Comparison of ENCODE assay signal across 9 mouse cellular contexts in the genomic region with DNA sequence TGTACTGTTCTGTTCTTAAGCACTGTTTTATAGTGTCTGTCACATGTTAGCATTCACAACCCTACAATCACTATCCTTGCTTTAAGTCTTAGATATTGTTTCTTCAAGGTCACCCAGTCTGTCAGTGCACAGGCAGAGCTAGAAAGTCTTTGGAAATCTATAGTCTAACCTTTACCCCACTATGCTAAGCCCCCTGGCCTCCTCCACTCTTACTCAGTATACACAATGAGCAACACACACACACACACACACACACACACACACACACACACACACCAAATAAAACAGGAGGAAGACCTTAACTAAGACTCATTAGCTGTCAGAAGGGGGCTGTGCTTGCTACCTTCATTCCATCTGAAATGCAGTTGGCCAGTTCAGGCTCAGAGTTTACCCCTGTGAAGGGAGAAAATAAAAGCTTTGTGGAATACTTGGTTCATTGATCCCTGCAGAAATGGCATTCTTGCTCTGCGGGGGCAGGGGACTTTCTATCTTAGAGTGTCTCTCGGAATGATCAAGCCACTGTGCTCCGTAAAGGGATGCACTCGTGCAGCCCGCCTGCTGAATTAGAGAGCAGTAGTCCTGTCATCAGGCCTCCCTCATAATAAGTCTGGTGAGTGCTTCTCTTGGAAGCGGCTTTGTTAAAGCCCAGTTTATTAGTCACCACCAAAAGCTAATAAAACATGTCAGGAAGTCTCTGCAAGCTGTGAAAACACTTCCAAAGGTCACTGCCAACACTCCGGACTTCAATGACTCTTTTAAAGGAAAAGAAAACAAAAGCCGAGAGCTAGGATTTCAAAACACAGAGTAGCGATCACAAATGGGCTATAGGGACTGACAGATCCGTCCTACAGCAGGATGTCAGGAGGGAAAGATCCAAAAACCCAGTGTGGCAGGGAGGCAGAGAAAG.
DNase-seq lines count a peak whose midpoint lies in the region; ATAC-seq and TF ChIP-seq lines count a peak whose summit lies in the region.
"Had no signal": no experiment of that assay in that cellular context is flagged by ENCODE, and none has a peak within 500 bp of the region (broad histone marks: within the 10 kb centered on the region; RNA-seq: fewer than 3 reads in every experiment).

No protein-coding gene starts in this region.

- H3K9ac ChIP-seq in lung, embryonic 14.5 days = no peak overlapping the region
- 0 out of 2 replicates have a peak overlapping the region, but pooled peaks have one; percentile 19 for H3K9ac ChIP-seq in hindbrain, embryonic 13.5 days
- no peak overlapping the region for H3K9ac ChIP-seq in liver, embryonic 14.5 days (replicated peaks)
- no peak overlapping the region; the same call in 1 of the 2 replicates for H3K9ac ChIP-seq in stomach, embryonic 16.5 days (ENCODE audit: low read length)
- H3K9ac ChIP-seq: embryonic facial prominence, embryonic 15.5 days had no signal

- 12% methylated on average over 10 of the region's 10 CpGs for WGBS in lung, embryonic 14.5 days
- WGBS in hindbrain, embryonic 13.5 days = 11% methylated on average over 10 of the region's 10 CpGs
- 45% methylated on average over 10 of the region's 10 CpGs for WGBS in liver, embryonic 14.5 days (ENCODE audit: insufficient replicate concordance)
- 25% methylated on average over 10 of the region's 10 CpGs for WGBS in stomach, embryonic 16.5 days

- no peak for TF ChIP-seq EP300 in liver, embryonic 14.5 days (IDR thresholded peaks at IDR 0.05; ENCODE audit: low read depth)

- no peaks in the 10 kb centered on the region for H3K9me3 ChIP-seq in lung, embryonic 14.5 days (ENCODE audit: low read depth, low read length)
- no peaks in the 10 kb centered on the region for H3K9me3 ChIP-seq in hindbrain, embryonic 13.5 days
- no peaks in the 10 kb centered on the region for H3K9me3 ChIP-seq in liver, embryonic 14.5 days (ENCODE audit: control insufficient read depth, low read length)
- no peaks in the 10 kb centered on the region for H3K9me3 ChIP-seq in stomach, embryonic 16.5 days (replicated peaks; ENCODE audit: control insufficient read depth, low read length)
- H3K9me3 ChIP-seq: embryonic facial prominence, embryonic 15.5 days had no signal

- H3K27me3 ChIP-seq in lung, embryonic 14.5 days (ENCODE audit: insufficient read depth, low read length) = 0 out of 2 replicates have a peak, but pooled peaks cover 4% of the 10 kb centered on the region
- no peaks in the 10 kb centered on the region for H3K27me3 ChIP-seq in hindbrain, embryonic 13.5 days
- no peaks in the 10 kb centered on the region for H3K27me3 ChIP-seq in liver, embryonic 14.5 days (ENCODE audit: control insufficient read depth, insufficient read depth, low read length)
- H3K27me3 ChIP-seq in stomach, embryonic 16.5 days (ENCODE audit: control insufficient read depth, insufficient read depth, low read length) = no peaks in the 10 kb centered on the region
- H3K27me3 ChIP-seq: embryonic facial prominence, embryonic 15.5 days had no signal

- H3K36me3 ChIP-seq in lung, embryonic 14.5 days (ENCODE audit: insufficient read depth) = no peaks in the 10 kb centered on the region
- no peaks in the 10 kb centered on the region for H3K36me3 ChIP-seq in hindbrain, embryonic 13.5 days
- H3K36me3 ChIP-seq in liver, embryonic 14.5 days (replicated peaks; ENCODE audit: control insufficient read depth, insufficient read depth, low read depth) = no peaks in the 10 kb centered on the region
- no peaks in the 10 kb centered on the region for H3K36me3 ChIP-seq in stomach, embryonic 16.5 days (ENCODE audit: control insufficient read depth, insufficient read depth, low read length)
- H3K36me3 ChIP-seq: embryonic facial prominence, embryonic 15.5 days had no signal

- peaks cover 12% of the 10 kb centered on the region for H3K4me1 ChIP-seq in lung, embryonic 14.5 days (ENCODE audit: insufficient read depth)
- H3K4me1 ChIP-seq in hindbrain, embryonic 13.5 days (replicated peaks) = peaks cover 16% of the 10 kb centered on the region
- no peaks in the 10 kb centered on the region; a peak in 1 of 4 replicates for H3K4me1 ChIP-seq in liver, embryonic 14.5 days (replicated peaks; ENCODE audit: control insufficient read depth in 2 of 2, insufficient read depth in 2 of 2, low read length in 1 of 2)
- H3K4me1 ChIP-seq in stomach, embryonic 16.5 days (ENCODE audit: control insufficient read depth, insufficient read depth, low read length) = peaks cover 11% of the 10 kb centered on the region
- H3K4me1 ChIP-seq: embryonic facial prominence, embryonic 15.5 days had no signal

- peak; percentile 61 for DNase-seq in lung, embryonic 14.5 days
- no peak for DNase-seq in lung, postnatal 4 days
- peak in 1 of 3 experiments; percentile 7 for DNase-seq in liver, embryonic 14.5 days (ENCODE audit: low read depth in 3 of 3, low spot score in 3 of 3)
- no peak for DNase-seq in gastrocnemius, postnatal 36 days
- DNase-seq in MN1 (ENCODE audit: low spot score) = no peak
- no peak for DNase-seq in gastrocnemius, adult 8-10 months (ENCODE audit: low spot score in 2 of 2)

- TF ChIP-seq CTCF in lung, embryonic 14.5 days (IDR thresholded peaks at IDR 0.05; ENCODE audit: low read depth) = no peak
- TF ChIP-seq CTCF in liver, embryonic 14.5 days (IDR thresholded peaks at IDR 0.05; ENCODE audit: low read depth) = no peak

- H3K27ac ChIP-seq in lung, embryonic 14.5 days (ENCODE audit: low read depth) = no peak overlapping the region
- no peak overlapping the region for H3K27ac ChIP-seq in hindbrain, embryonic 13.5 days
- no peak overlapping the region for H3K27ac ChIP-seq in liver, embryonic 14.5 days
- H3K27ac ChIP-seq in stomach, embryonic 16.5 days (ENCODE audit: low read length) = peak overlapping the region; percentile 34; the same call in 1 of the 2 replicates
- H3K27ac ChIP-seq: embryonic facial prominence, embryonic 15.5 days had no signal

- peak overlapping the region; percentile 0; the same call in 1 of the 2 replicates for H3K4me2 ChIP-seq in lung, embryonic 14.5 days
- peak overlapping the region; percentile 29; the same call in 1 of the 2 replicates for H3K4me2 ChIP-seq in hindbrain, embryonic 13.5 days
- H3K4me2 ChIP-seq in liver, embryonic 14.5 days (ENCODE audit: low read depth) = peak overlapping the region; percentile 8; the same call in 1 of the 2 replicates
- H3K4me2 ChIP-seq in stomach, embryonic 16.5 days (ENCODE audit: low read depth, low read length) = no peak overlapping the region
- H3K4me2 ChIP-seq: embryonic facial prominence, embryonic 15.5 days had no signal

- peak; percentile 66; the same call in 1 of the 2 replicates for ATAC-seq in lung, embryonic 14.5 days (ENCODE audit: insufficient read depth)
- peak; percentile 54; the same call in 1 of the 2 replicates for ATAC-seq in hindbrain, embryonic 13.5 days (ENCODE audit: low FRiP score)
- no peak for ATAC-seq in liver, embryonic 14.5 days (ENCODE audit: insufficient read depth)
- ATAC-seq in stomach, embryonic 16.5 days (ENCODE audit: insufficient read depth, low FRiP score) = peak; percentile 50; the same call in 1 of the 2 replicates

- H3K4me3 ChIP-seq in lung, embryonic 14.5 days (ENCODE audit: low read depth, low read length) = no peak overlapping the region
- no peak overlapping the region for H3K4me3 ChIP-seq in hindbrain, embryonic 13.5 days
- H3K4me3 ChIP-seq in liver, embryonic 14.5 days (ENCODE audit: insufficient read depth in 1 of 2, low read depth in 2 of 2, low read length in 2 of 2) = no peak overlapping the region
- H3K4me3 ChIP-seq in stomach, embryonic 16.5 days (replicated peaks; ENCODE audit: low read length) = no peak overlapping the region
- H3K4me3 ChIP-seq: embryonic facial prominence, embryonic 15.5 days had no signal

- intact Hi-C loops in gastrocnemius, postnatal 36 days (cut with DNase I) = no loop called here
